Mouse (Mus musculus) lung, postnatal 0 days (tissue): ENCODE measurements around the gene Ankrd45.
A peak's percentile ranks its signal among the peaks of the same experiment; 100 is the strongest.

Experiments used
- CTCF ChIP-seq: IDR thresholded peaks from 2 replicates; pipeline ENCODE4 v1.5.1; 2016; ENCODE audit warnings: antibody characterized with exemption, mild to moderate bottlenecking
- EP300 ChIP-seq: IDR thresholded peaks from 2 replicates; pipeline ENCODE4 v1.6.1; 2016; ENCODE audit warnings: antibody characterized with exemption, mild to moderate bottlenecking, control low read depth

DNA sequence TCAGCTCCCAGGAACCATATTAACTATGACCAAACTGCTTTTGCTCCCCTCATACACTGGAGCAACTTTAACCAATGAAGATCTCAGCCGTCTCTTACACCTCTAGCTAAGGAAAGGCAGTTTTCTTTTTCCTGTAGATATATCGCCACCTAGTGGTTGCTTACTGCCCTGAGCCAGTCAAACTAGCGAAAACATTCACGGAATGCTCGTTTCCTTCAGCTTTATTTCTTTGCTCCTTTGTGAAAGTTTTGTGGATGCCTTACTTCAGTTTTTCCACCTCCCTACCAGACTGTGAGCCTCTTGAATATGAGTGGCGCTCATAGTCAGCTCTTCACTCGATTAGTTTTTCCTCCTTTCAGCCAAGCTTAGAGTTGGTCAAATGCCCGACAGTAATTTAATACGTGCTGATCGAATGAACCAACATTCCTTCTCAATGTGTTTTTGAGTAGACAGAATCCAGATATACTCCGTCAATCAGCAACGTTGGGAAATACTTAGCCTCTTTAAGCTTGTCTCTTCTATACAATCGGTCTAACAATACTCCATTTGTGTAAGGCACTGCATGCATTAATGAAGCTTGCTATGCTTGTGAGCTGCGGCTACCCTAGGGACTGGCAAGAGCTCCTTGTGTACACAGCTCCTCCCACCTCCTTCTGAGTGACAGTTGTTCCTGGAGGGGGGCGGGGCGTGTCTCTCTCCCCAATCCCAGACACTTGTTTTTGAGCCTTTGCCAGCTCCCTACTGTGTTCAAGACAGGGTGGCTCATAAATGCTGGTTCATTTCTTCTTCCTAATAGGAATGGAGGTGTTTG is 53.3 kb downstream of the Ankrd45 start:
- peak; percentile 90 for TF ChIP-seq CTCF
- peak; percentile 39; the same call in 1 of the 2 replicates for TF ChIP-seq EP300
